Mouse (Mus musculus) lung, adult 2 months (tissue): ENCODE measurements around the gene Stk24.

ENCODE experiments used
- CTCF ChIP-seq: fragments of 200-500 bp; IDR thresholded peaks from 2 replicates; pipeline ENCODE4 v1.5.1; 2011; ENCODE audit warnings: mild to moderate bottlenecking, low read length, control low read depth; ENCODE audit not compliant: insufficient read depth
- POLR2A ChIP-seq: fragments of 200-500 bp; IDR thresholded peaks from 2 replicates; pipeline ENCODE4 v1.6.1; 2011; ENCODE audit warnings: low read depth, mild to moderate bottlenecking, control low read depth, low read length, borderline replicate concordance; ENCODE audit errors: extremely low read depth

- TF ChIP-seq POLR2A (no peak), CTCF (no peak)
Measured at GRCm38 (mm10) chr14:121351737-121352136, 28.1 kb downstream of the Stk24 start.
